Mouse (Mus musculus) limb, embryonic 12.5 days (tissue): ENCODE results near the gene 4930402H24Rik. TPM values are rescaled to one million over a fixed set of nuclear protein-coding genes. Genes with fewer than 3 reads are reported as not detected.
"Not testable (repeated sequence)": the region's sequence is repeated elsewhere in the genome, so short reads cannot be mapped to it uniquely, and the experiment has no call there.

Experiments used
- ATAC-seq: fragments of 200-750 bp; cut with Nextera tagmentation; 2 replicates; pipeline ENCODE4 v1.8.0; 2017; ENCODE audit warnings: low read depth, moderate TSS enrichment; ENCODE audit not compliant: insufficient number of reproducible peaks, insufficient read depth, low FRiP score, low TSS enrichment
- H3K27ac ChIP-seq: fragments of 300-500 bp; sonication (generic); 2 replicates; pipeline ENCODE4 v1.5.1; 2016; ENCODE audit warnings: mild to moderate bottlenecking, moderate library complexity
- H3K27me3 ChIP-seq: fragments of 300-500 bp; sonication (generic); 2 replicates; pipeline ENCODE4 v1.6.1; 2016; ENCODE audit warnings: mild to moderate bottlenecking, moderate library complexity
- H3K36me3 ChIP-seq: fragments of 300-500 bp; sonication (generic); 2 replicates; pipeline ENCODE4 v1.6.1; 2016; ENCODE audit warnings: mild to moderate bottlenecking, moderate library complexity
- H3K4me1 ChIP-seq: fragments of 300-500 bp; sonication (generic); replicated peaks from 2 replicates; pipeline ENCODE4 v1.6.1; 2016
- H3K4me2 ChIP-seq: fragments of 300-500 bp; sonication (generic); 2 replicates; pipeline ENCODE4 v1.6.1; 2016; ENCODE audit warnings: mild to moderate bottlenecking, moderate library complexity
- H3K4me3 ChIP-seq: fragments of 300-500 bp; sonication (generic); replicated peaks from 2 replicates; pipeline ENCODE4 v1.5.1; 2016; ENCODE audit warnings: mild to moderate bottlenecking
- H3K9ac ChIP-seq: fragments of 300-500 bp; sonication (generic); replicated peaks from 2 replicates; pipeline ENCODE4 v1.6.1; 2016; ENCODE audit warnings: mild to moderate bottlenecking, moderate library complexity
- H3K9me3 ChIP-seq: fragments of 300-500 bp; sonication (generic); 2 replicates; pipeline ENCODE4 v1.6.1; 2016; ENCODE audit warnings: mild to moderate bottlenecking, moderate library complexity
- WGBS: fragments of 180-500 bp; shearing (Covaris S2); methylation state at CpG from one replicate; pipeline ENCODE4 v1.1.7; 2016; 5-methylcytosine and 5-hydroxymethylcytosine counted together
- polyA plus RNA-seq: library from polyadenylated mRNA; unstranded; fragments of >200 nt; fragmentation: Nextera tagmentation; extraction: Ambion mirVana; gene quantifications from 2 replicates; pipeline ENCODE4 v1.2.1, GENCODE M21; 2016

Gene 4930402H24Rik
- polyA plus RNA-seq, 1 experiment from 2014 or later = 39.7 TPM

GRCm38 (mm10) chr2:130832012-130832411, 74.2 kb downstream of the 4930402H24Rik start:
- ATAC-seq = no peak
- H3K4me3 ChIP-seq = no peak overlapping the region
- no peak overlapping the region for H3K9ac ChIP-seq

GRCm38 (mm10) chr2:130830236-130830635, 76.0 kb downstream of the 4930402H24Rik start:
- Histone ChIP-seq H3K4me2 (no peak overlapping the region), H3K9ac (no peak overlapping the region), H3K4me1 (no peaks in the 10 kb centered on the region), H3K9me3 (no peaks in the 10 kb centered on the region), H3K27ac (no peak overlapping the region), H3K4me3 (no peak overlapping the region), H3K36me3 (peaks cover 22% of the 10 kb centered on the region; the same call in 1 of the 2 replicates), H3K27me3 (no peaks in the 10 kb centered on the region)
- 88% methylated on average over 3 of the region's 3 CpGs for WGBS
- no peak for ATAC-seq

More at GRCm38 (mm10) chr2:130832012-130832411, 74.2 kb downstream of the 4930402H24Rik start:
- no peaks in the 10 kb centered on the region for H3K4me1 ChIP-seq
- peaks cover 16% of the 10 kb centered on the region; the same call in 1 of the 2 replicates for H3K36me3 ChIP-seq
- no peaks in the 10 kb centered on the region for H3K9me3 ChIP-seq
- no peaks in the 10 kb centered on the region for H3K27me3 ChIP-seq
- 74% methylated on average over 2 of the region's 2 CpGs for WGBS
- no peak overlapping the region for H3K27ac ChIP-seq
- H3K4me2 ChIP-seq = no peak overlapping the region

GRCm38 (mm10) chr2:130829496-130829895, 76.7 kb downstream of the 4930402H24Rik start:
- no peak for ATAC-seq
- Histone ChIP-seq H3K27ac (no peak overlapping the region), H3K9ac (no peak overlapping the region), H3K4me1 (no peaks in the 10 kb centered on the region), H3K27me3 (no peaks in the 10 kb centered on the region), H3K4me2 (no peak overlapping the region), H3K4me3 (no peak overlapping the region), H3K36me3 (peaks cover 24% of the 10 kb centered on the region; the same call in 1 of the 2 replicates), H3K9me3 (no peaks in the 10 kb centered on the region)
- 88% methylated on average over 4 of the region's 4 CpGs for WGBS

- H3K9ac ChIP-seq = no peak overlapping the region
- no peaks in the 10 kb centered on the region for H3K4me1 ChIP-seq
- 76% methylated on average over 1 of the region's 1 CpGs for WGBS
- H3K36me3 ChIP-seq = peaks cover 24% of the 10 kb centered on the region; the same call in 1 of the 2 replicates
- no peaks in the 10 kb centered on the region for H3K9me3 ChIP-seq
- no peak for ATAC-seq
- no peaks in the 10 kb centered on the region for H3K27me3 ChIP-seq
- H3K27ac ChIP-seq = no peak overlapping the region
- H3K4me3 ChIP-seq = no peak overlapping the region
- no peak overlapping the region for H3K4me2 ChIP-seq
Measured at GRCm38 (mm10) chr2:130828668-130829067, 77.5 kb downstream of the 4930402H24Rik start.

- not testable (repeated sequence) for H3K27me3 ChIP-seq, H3K4me2 ChIP-seq, H3K4me3 ChIP-seq, H3K9me3 ChIP-seq, H3K4me1 ChIP-seq, H3K9ac ChIP-seq, H3K27ac ChIP-seq, ATAC-seq
- WGBS = 92% methylated on average over 3 of the region's 3 CpGs
- peaks cover 24% of the 10 kb centered on the region; the same call in 1 of the 2 replicates for H3K36me3 ChIP-seq
Measured at GRCm38 (mm10) chr2:130828066-130828465, 78.1 kb downstream of the 4930402H24Rik start.

GRCm38 (mm10) chr2:130827410-130827809, 78.8 kb downstream of the 4930402H24Rik start:
- H3K4me1 ChIP-seq = no peaks in the 10 kb centered on the region
- H3K9me3 ChIP-seq = no peaks in the 10 kb centered on the region
- peaks cover 25% of the 10 kb centered on the region; the same call in 1 of the 2 replicates for H3K36me3 ChIP-seq
- 85% methylated on average over 2 of the region's 2 CpGs for WGBS
- ATAC-seq = no peak
- no peak overlapping the region for H3K4me2 ChIP-seq
- H3K4me3 ChIP-seq = no peak overlapping the region
- no peak overlapping the region for H3K9ac ChIP-seq
- H3K27me3 ChIP-seq = no peaks in the 10 kb centered on the region
- H3K27ac ChIP-seq = no peak overlapping the region

GRCm38 (mm10) chr2:130818838-130819647, 87.2 kb downstream of the 4930402H24Rik start:
- Histone ChIP-seq H3K9me3 (no peaks in the 10 kb centered on the region), H3K36me3 (peaks cover 38% of the 10 kb centered on the region), H3K27ac (no peak overlapping the region), H3K4me2 (no peak overlapping the region), H3K27me3 (no peaks in the 10 kb centered on the region), H3K4me3 (no peak overlapping the region), H3K4me1 (peaks cover 8% of the 10 kb centered on the region; the same call in 1 of the 2 replicates), H3K9ac (no peak overlapping the region)
- 79% methylated on average over 11 of the region's 11 CpGs for WGBS
- ATAC-seq = no peak

GRCm38 (mm10) chr2:130817865-130818264, 88.3 kb downstream of the 4930402H24Rik start:
- H3K27me3 ChIP-seq = no peaks in the 10 kb centered on the region
- H3K4me1 ChIP-seq = peaks cover 8% of the 10 kb centered on the region; the same call in 1 of the 2 replicates
- H3K4me3 ChIP-seq = no peak overlapping the region
- H3K9ac ChIP-seq = no peak overlapping the region
- no peak overlapping the region for H3K27ac ChIP-seq
- H3K36me3 ChIP-seq = peaks cover 50% of the 10 kb centered on the region
- WGBS = 91% methylated on average over 1 of the region's 1 CpGs
- H3K4me2 ChIP-seq = no peak overlapping the region
- no peaks in the 10 kb centered on the region for H3K9me3 ChIP-seq
- ATAC-seq = no peak

- Histone ChIP-seq H3K9ac (no peak overlapping the region), H3K27ac (no peak overlapping the region), H3K36me3 (peaks cover 61% of the 10 kb centered on the region), H3K27me3 (no peaks in the 10 kb centered on the region), H3K9me3 (no peaks in the 10 kb centered on the region), H3K4me1 (peaks cover 8% of the 10 kb centered on the region; the same call in 1 of the 2 replicates), H3K4me3 (no peak overlapping the region), H3K4me2 (no peak overlapping the region)
- 88% methylated on average over 5 of the region's 5 CpGs for WGBS
- no peak for ATAC-seq
Measured at GRCm38 (mm10) chr2:130816205-130816604, 90.0 kb downstream of the 4930402H24Rik start.

GRCm38 (mm10) chr2:130814492-130814891, 91.7 kb downstream of the 4930402H24Rik start:
- Histone ChIP-seq H3K27ac (no peak overlapping the region), H3K4me1 (peaks cover 8% of the 10 kb centered on the region; the same call in 1 of the 2 replicates), H3K9me3 (no peaks in the 10 kb centered on the region), H3K4me3 (no peak overlapping the region), H3K4me2 (no peak overlapping the region), H3K36me3 (peaks cover 57% of the 10 kb centered on the region), H3K9ac (no peak overlapping the region), H3K27me3 (no peaks in the 10 kb centered on the region)
- no peak for ATAC-seq
- 86% methylated on average over 1 of the region's 1 CpGs for WGBS

GRCm38 (mm10) chr2:130813729-130814128, 92.5 kb downstream of the 4930402H24Rik start:
- peaks cover 8% of the 10 kb centered on the region; the same call in 1 of the 2 replicates for H3K4me1 ChIP-seq
- no peak overlapping the region for H3K4me3 ChIP-seq
- H3K27ac ChIP-seq = no peak overlapping the region
- no peaks in the 10 kb centered on the region for H3K9me3 ChIP-seq
- peaks cover 59% of the 10 kb centered on the region for H3K36me3 ChIP-seq
- H3K4me2 ChIP-seq = no peak overlapping the region
- WGBS = 76% methylated on average over 6 of the region's 6 CpGs
- H3K9ac ChIP-seq = no peak overlapping the region
- H3K27me3 ChIP-seq = no peaks in the 10 kb centered on the region
- no peak for ATAC-seq
